Mouse (Mus musculus) limb, embryonic 13.5 days (tissue): ENCODE data around the gene Gsta1. TPM values are rescaled to one million over a fixed set of nuclear protein-coding genes. Genes with fewer than 3 reads are reported as not detected.
A peak's percentile ranks its signal among the peaks of the same experiment; 100 is the strongest.
"Not testable (repeated sequence)": the region's sequence is repeated elsewhere in the genome, so short reads cannot be mapped to it uniquely, and the experiment has no call there.

Source experiments
- ATAC-seq: fragments of 200-750 bp; cut with Nextera tagmentation; 2 replicates; pipeline ENCODE4 v1.8.0; 2017; ENCODE audit warnings: low read depth, moderate number of reproducible peaks, moderate TSS enrichment; ENCODE audit not compliant: low FRiP score
- H3K27ac ChIP-seq: fragments of 300-500 bp; sonication (generic); 2 replicates; pipeline ENCODE4 v1.5.1; 2015; ENCODE audit warnings: inconsistent platforms, mild to moderate bottlenecking, moderate library complexity
- H3K27me3 ChIP-seq: fragments of 300-500 bp; sonication (generic); 2 replicates; pipeline ENCODE4 v1.6.1; 2015; ENCODE audit warnings: mild to moderate bottlenecking, inconsistent platforms
- H3K36me3 ChIP-seq: fragments of 300-500 bp; sonication (generic); 2 replicates; pipeline ENCODE4 v1.6.1; 2015; ENCODE audit warnings: inconsistent platforms, mild to moderate bottlenecking, moderate library complexity
- H3K4me1 ChIP-seq: fragments of 300-500 bp; sonication (generic); 2 replicates; pipeline ENCODE4 v1.6.1; 2015; ENCODE audit warnings: inconsistent platforms
- H3K4me2 ChIP-seq: fragments of 300-500 bp; sonication (generic); replicated peaks from 2 replicates; pipeline ENCODE4 v1.6.1; 2015; ENCODE audit warnings: inconsistent platforms, mild to moderate bottlenecking, moderate library complexity
- H3K4me3 ChIP-seq: fragments of 300-500 bp; sonication (generic); 2 replicates; pipeline ENCODE4 v1.5.1; 2015; ENCODE audit warnings: moderate library complexity, mild to moderate bottlenecking, inconsistent platforms
- H3K9ac ChIP-seq: fragments of 300-500 bp; sonication (generic); 2 replicates; pipeline ENCODE4 v1.6.1; 2015; ENCODE audit warnings: mild to moderate bottlenecking, inconsistent platforms
- H3K9me3 ChIP-seq: fragments of 300-500 bp; sonication (generic); 2 replicates; pipeline ENCODE4 v1.6.1; 2016; ENCODE audit warnings: inconsistent platforms
- WGBS: fragments of 180-500 bp; shearing (Covaris S2); methylation state at CpG from one replicate; pipeline ENCODE4 v1.1.7; 2015; 5-methylcytosine and 5-hydroxymethylcytosine counted together
- polyA plus RNA-seq: library from polyadenylated mRNA; unstranded; fragments of >200 nt; fragmentation: Nextera tagmentation; extraction: Ambion mirVana; gene quantifications from 2 replicates; pipeline ENCODE4 v1.2.1, GENCODE M21; 2015

The Gsta1 gene
- not detected in 2 replicates for polyA plus RNA-seq

- H3K4me2 ChIP-seq, H3K9ac ChIP-seq, H3K4me1 ChIP-seq, H3K27ac ChIP-seq, H3K27me3 ChIP-seq, H3K36me3 ChIP-seq, H3K4me3 ChIP-seq, ATAC-seq, H3K9me3 ChIP-seq: not testable (repeated sequence)
- WGBS = 70% methylated on average over 2 of the region's 3 CpGs
Measured at GRCm38 (mm10) chr9:78230461-78230860, at the start of gene Gsta1. Gene Gsta1, plus strand, starts transcription at chr9:78230656.

DNA sequence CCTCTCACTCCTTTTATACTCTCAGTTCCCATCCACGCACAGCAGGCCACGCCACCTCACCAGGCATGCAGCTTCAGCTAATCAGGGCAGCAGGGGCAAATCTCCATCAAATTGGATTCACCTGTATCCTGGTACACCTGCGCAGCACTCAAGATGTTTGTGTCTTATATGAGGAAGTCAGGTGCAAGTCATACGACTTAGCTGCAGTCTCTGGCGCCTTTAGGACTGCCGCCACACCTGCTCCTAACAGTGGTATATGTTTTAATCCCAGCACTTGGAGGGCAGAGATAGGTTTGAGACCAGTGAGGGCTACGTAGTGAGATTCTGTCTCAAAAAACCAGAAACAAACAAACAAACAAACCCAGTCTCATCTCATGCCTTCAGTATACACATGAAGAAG lies 48.0 kb upstream of the Gsta1 start, which contains the start of gene Gsta4:
TSS of gene Gsta4 (plus strand) at position 301 of the 400 bp plus-strand sequence.
- not testable (repeated sequence) for H3K4me2 ChIP-seq, ATAC-seq, H3K9me3 ChIP-seq, H3K9ac ChIP-seq, H3K4me1 ChIP-seq, H3K36me3 ChIP-seq, H3K27ac ChIP-seq, H3K27me3 ChIP-seq, H3K4me3 ChIP-seq
- 91% methylated on average over 4 of the region's 7 CpGs for WGBS

DNA sequence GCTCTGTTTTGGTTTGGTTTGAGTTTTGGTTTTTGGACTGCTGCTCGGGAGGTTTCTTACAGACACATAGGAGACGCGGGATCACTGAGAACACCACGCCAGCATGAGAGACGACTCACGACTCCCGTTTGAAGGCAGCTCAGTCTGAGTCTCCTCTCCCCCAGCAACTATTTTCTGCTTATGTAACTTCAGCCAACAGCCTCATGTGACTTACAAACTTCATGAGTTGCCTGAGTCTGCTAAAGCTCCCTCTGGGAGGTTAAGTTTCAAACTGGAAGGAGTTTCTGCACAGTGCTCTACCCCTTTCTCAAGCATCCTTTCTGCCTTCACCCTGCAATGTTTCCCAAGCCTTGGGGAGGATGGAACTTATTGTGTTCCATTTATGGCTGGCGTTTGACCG lies 44.8 kb upstream of the Gsta1 start:
- Histone ChIP-seq H3K4me3 (no peak overlapping the region), H3K4me2 (no peak overlapping the region), H3K27ac (no peak overlapping the region), H3K36me3 (no peaks in the 10 kb centered on the region), H3K9me3 (no peaks in the 10 kb centered on the region; the same call in 1 of the 2 replicates), H3K27me3 (peaks cover 5% of the 10 kb centered on the region), H3K4me1 (peaks cover 4% of the 10 kb centered on the region), H3K9ac (no peak overlapping the region)
- 79% methylated on average over 9 of the region's 9 CpGs for WGBS
- ATAC-seq = no peak; the same call in 1 of the 2 replicates

GRCm38 (mm10) chr9:78188910-78189309 lies 41.5 kb upstream of the Gsta1 start:
- WGBS = 67% methylated on average over 8 of the region's 8 CpGs
- H3K27me3 ChIP-seq = peaks cover 5% of the 10 kb centered on the region
- no peaks in the 10 kb centered on the region for H3K36me3 ChIP-seq
- ATAC-seq = no peak
- H3K27ac ChIP-seq = no peak overlapping the region
- H3K4me1 ChIP-seq = peaks cover 27% of the 10 kb centered on the region
- no peak overlapping the region for H3K4me2 ChIP-seq
- no peaks in the 10 kb centered on the region for H3K9me3 ChIP-seq
- no peak overlapping the region for H3K9ac ChIP-seq
- no peak overlapping the region for H3K4me3 ChIP-seq

DNA sequence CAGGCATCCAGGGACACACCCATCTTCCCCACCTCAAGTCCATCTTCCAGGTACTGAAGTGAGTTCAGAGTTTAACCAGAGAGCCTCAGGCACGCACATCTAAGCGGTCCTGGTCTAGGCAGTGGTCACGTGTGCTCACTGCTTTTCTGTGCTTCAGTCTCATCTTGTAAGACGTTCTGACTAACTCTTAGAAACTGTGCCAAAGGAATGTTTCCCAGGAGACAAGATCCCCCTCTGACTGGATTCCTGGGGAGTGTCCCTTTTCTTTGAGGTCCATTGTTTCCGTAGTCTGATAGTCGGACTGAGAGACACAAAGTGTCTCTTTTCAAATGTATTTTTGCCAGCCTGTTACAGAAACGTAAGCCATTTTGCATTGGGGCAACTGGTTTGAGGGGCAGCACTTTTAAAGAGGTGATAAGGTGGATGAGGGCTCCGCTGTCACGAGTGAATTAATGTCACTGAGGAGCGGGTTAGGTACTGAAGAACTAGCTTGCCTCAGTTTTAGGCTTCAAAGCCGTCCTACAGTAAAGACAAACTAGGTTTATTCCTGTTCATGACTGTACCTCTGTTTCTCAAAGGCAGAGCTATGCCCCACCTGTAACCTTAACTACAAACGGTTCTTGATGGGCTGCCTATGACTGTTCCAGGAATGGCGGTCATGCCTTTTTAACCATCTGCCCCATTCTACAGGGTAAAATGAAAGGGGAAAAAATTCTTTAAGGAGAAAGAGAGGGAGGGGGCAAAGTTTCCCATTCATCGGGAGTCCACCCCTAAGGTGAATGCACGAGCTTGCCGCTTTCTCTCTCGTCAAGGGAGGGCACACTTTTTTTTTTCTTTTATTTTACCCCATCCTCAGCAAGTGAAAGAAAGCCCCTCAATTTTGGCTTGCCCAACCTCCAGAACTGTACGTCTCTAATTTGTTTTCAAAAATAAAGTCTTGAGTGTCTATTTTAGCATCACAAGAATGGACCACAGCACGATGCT lies 39.5 kb upstream of the Gsta1 start:
- Histone ChIP-seq H3K4me2 (peak overlapping the region; percentile 77), H3K27ac (no peak overlapping the region), H3K9ac (peak overlapping the region; percentile 59; the same call in 1 of the 2 replicates), H3K4me1 (peaks cover 42% of the 10 kb centered on the region), H3K4me3 (peak overlapping the region; percentile 52), H3K9me3 (no peaks in the 10 kb centered on the region), H3K27me3 (peaks cover 5% of the 10 kb centered on the region), H3K36me3 (no peaks in the 10 kb centered on the region)
- WGBS = 4% methylated on average over 19 of the region's 19 CpGs
- ATAC-seq = 0 out of 2 replicates have a peak, but pooled peaks have one; percentile 2

GRCm38 (mm10) chr9:78191736-78192135 lies 38.7 kb upstream of the Gsta1 start:
- peak; percentile 64 for ATAC-seq
- WGBS = under 1% methylated on average over 18 of the region's 18 CpGs
- no peaks in the 10 kb centered on the region for H3K36me3 ChIP-seq
- peak overlapping the region; percentile 52 for H3K4me3 ChIP-seq
- H3K27ac ChIP-seq = peak overlapping the region; percentile 77; the same call in 1 of the 2 replicates
- H3K4me2 ChIP-seq = peak overlapping the region; percentile 77
- H3K27me3 ChIP-seq = peaks cover 5% of the 10 kb centered on the region
- peak overlapping the region; percentile 59 for H3K9ac ChIP-seq
- no peaks in the 10 kb centered on the region for H3K9me3 ChIP-seq
- peaks cover 42% of the 10 kb centered on the region for H3K4me1 ChIP-seq

GRCm38 (mm10) chr9:78193902-78194597 lies 36.4 kb upstream of the Gsta1 start:
- peak overlapping the region; percentile 77 for H3K4me2 ChIP-seq
- peak overlapping the region; percentile 35; the same call in 1 of the 2 replicates for H3K9ac ChIP-seq
- peaks cover 42% of the 10 kb centered on the region for H3K4me1 ChIP-seq
- no peak for ATAC-seq
- 40% methylated on average over 9 of the region's 9 CpGs for WGBS
- no peaks in the 10 kb centered on the region for H3K9me3 ChIP-seq
- peaks cover 18% of the 10 kb centered on the region for H3K36me3 ChIP-seq
- peaks cover 5% of the 10 kb centered on the region for H3K27me3 ChIP-seq
- H3K4me3 ChIP-seq = peak overlapping the region; percentile 19; the same call in 1 of the 2 replicates
- no peak overlapping the region for H3K27ac ChIP-seq

DNA sequence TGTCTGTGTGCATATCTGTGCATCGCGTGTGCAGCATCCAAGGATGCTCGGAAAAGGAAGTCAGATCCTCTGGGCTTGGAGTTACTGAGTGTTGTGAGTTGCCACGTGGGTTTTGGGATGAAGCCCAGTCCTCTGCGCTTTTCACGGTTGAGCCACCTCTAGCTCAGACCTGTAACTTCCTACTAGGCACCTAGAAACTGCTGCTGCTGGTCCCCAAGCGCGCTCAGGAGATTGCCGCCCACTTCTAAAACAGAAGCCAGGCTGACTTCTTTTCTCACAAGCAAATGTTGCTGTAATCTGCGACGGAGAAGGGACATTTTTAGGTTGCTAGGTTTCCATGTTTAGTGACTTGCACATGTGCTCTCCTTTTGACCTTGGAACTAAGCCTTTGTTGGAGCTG lies 35.4 kb upstream of the Gsta1 start:
- Histone ChIP-seq H3K4me3 (no peak overlapping the region), H3K27me3 (peaks cover under 1% of the 10 kb centered on the region; the same call in 1 of the 2 replicates), H3K4me1 (peaks cover 42% of the 10 kb centered on the region), H3K36me3 (peaks cover 24% of the 10 kb centered on the region), H3K9me3 (no peaks in the 10 kb centered on the region), H3K4me2 (0 out of 2 replicates have a peak overlapping the region, but pooled peaks have one; percentile 77), H3K27ac (no peak overlapping the region), H3K9ac (no peak overlapping the region; the same call in 1 of the 2 replicates)
- 81% methylated on average over 11 of the region's 11 CpGs for WGBS
- ATAC-seq = no peak

DNA sequence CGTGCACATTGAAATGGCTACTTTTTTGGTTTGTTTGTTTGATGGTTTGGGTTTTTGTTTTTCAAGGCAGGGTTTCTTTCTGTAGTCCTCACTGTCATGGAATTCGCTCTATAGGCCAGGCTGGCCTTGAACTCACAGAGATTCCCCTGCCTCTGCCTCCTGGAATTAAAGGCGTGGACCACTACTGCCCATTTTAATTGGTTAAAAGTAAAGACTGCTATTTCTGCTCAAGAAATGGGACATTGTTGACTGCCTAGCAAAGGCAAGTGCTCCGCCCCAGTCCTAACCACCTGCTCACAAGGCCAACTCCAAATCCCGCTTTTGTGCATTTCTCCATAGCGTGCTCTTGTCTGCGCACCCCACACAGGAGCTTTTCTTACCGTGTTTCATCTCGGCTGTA lies 32.7 kb upstream of the Gsta1 start:
- WGBS = 95% methylated on average over 9 of the region's 9 CpGs
- no peak for ATAC-seq
- Histone ChIP-seq H3K27me3 (no peaks in the 10 kb centered on the region), H3K4me2 (no peak overlapping the region), H3K4me3 (no peak overlapping the region), H3K27ac (no peak overlapping the region), H3K9me3 (no peaks in the 10 kb centered on the region), H3K36me3 (peaks cover 49% of the 10 kb centered on the region), H3K4me1 (peaks cover 24% of the 10 kb centered on the region), H3K9ac (no peak overlapping the region)

- ATAC-seq = no peak
- H3K27me3 ChIP-seq = no peaks in the 10 kb centered on the region
- no peaks in the 10 kb centered on the region for H3K4me1 ChIP-seq
- no peaks in the 10 kb centered on the region for H3K9me3 ChIP-seq
- H3K36me3 ChIP-seq = peaks cover 71% of the 10 kb centered on the region
- H3K9ac ChIP-seq = no peak overlapping the region
- 87% methylated on average over 6 of the region's 6 CpGs for WGBS
- H3K4me3 ChIP-seq = no peak overlapping the region
- no peak overlapping the region for H3K4me2 ChIP-seq
- H3K27ac ChIP-seq = no peak overlapping the region
Measured at GRCm38 (mm10) chr9:78204194-78204593, 26.3 kb upstream of the Gsta1 start.

DNA sequence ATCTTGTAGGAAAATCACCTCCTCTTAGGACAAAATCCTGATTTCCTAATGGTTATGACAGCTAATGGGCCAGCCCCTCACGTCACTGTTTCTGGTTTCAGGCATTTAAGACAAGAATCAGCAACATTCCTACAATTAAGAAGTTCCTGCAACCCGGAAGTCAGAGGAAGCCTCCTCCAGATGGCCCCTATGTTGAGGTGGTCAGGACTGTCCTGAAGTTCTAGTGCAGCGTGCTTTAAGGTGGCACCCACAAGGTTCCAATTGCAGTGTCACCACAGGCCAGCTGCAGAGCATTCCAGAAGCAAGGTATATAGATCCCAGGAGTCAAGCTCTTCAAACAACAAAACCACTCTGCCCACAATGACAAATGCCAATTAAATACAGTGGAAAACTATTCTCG lies 21.5 kb upstream of the Gsta1 start:
- Histone ChIP-seq H3K4me3 (no peak overlapping the region), H3K4me2 (no peak overlapping the region), H3K36me3 (peaks cover 49% of the 10 kb centered on the region), H3K9ac (no peak overlapping the region), H3K9me3 (no peaks in the 10 kb centered on the region), H3K4me1 (no peaks in the 10 kb centered on the region), H3K27me3 (no peaks in the 10 kb centered on the region), H3K27ac (no peak overlapping the region)
- WGBS = 34% methylated on average over 4 of the region's 4 CpGs
- no peak for ATAC-seq

- Histone ChIP-seq H3K4me2 (no peak overlapping the region), H3K9me3 (no peaks in the 10 kb centered on the region)
- WGBS = 93% methylated on average over 3 of the region's 3 CpGs
Measured at GRCm38 (mm10) chr9:78210079-78210478, 20.4 kb upstream of the Gsta1 start.

More at GRCm38 (mm10) chr9:78210079-78210478, 20.4 kb upstream of the Gsta1 start:
- ATAC-seq = no peak
- no peaks in the 10 kb centered on the region for H3K4me1 ChIP-seq
- peaks cover 39% of the 10 kb centered on the region for H3K36me3 ChIP-seq
- H3K4me3 ChIP-seq = no peak overlapping the region
- no peaks in the 10 kb centered on the region for H3K27me3 ChIP-seq
- H3K27ac ChIP-seq = no peak overlapping the region
- no peak overlapping the region for H3K9ac ChIP-seq
